Mouse (Mus musculus): Measurements from ENCODE around the gene Perp. TPM values are rescaled to one million over a fixed set of nuclear protein-coding genes. Genes with fewer than 3 reads are reported as not detected.

The Perp gene
- polyA plus RNA-seq, 1 experiment from 2014 or later, result 15.0 TPM

DNA sequence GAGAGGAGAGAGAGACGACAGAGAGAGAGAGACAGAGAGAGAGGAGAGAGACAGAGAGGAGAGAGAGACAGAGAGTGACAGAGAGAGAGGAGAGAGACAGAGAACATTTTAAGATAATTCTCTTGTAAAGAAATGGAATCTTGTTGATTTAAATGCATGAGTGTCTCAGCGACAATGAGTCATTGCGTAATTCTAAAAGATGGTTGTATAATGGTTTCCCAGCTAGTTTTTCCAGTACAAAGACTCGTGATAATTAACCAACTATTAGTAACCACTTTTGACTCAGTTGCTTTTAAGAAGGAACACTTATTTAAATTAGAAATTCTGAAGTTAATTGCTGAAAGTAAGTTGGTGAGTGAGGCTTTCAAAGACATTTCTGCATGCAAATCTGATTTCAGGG is 16.6 kb downstream of the Perp start:
- H3K4me2 ChIP-seq, result no peak overlapping the region
- H3K27ac ChIP-seq (ENCODE audit: low read depth), result no peak overlapping the region
- no peaks in the 10 kb centered on the region for H3K36me3 ChIP-seq (ENCODE audit: insufficient read depth)
- no peak for ATAC-seq (ENCODE audit: insufficient read depth)
- no peaks in the 10 kb centered on the region for H3K9me3 ChIP-seq (ENCODE audit: low read depth, low read length)
- H3K9ac ChIP-seq, result no peak overlapping the region
- no peak overlapping the region for H3K4me3 ChIP-seq (ENCODE audit: low read depth, low read length)
- 73% methylated on average over 4 of the region's 4 CpGs for WGBS
- no peak for TF ChIP-seq CTCF (IDR thresholded peaks at IDR 0.05; ENCODE audit: low read depth)
- no peaks in the 10 kb centered on the region for H3K4me1 ChIP-seq (ENCODE audit: insufficient read depth)
- DNase-seq, result no peak
- no peaks in the 10 kb centered on the region for H3K27me3 ChIP-seq (ENCODE audit: insufficient read depth, low read length)

DNA sequence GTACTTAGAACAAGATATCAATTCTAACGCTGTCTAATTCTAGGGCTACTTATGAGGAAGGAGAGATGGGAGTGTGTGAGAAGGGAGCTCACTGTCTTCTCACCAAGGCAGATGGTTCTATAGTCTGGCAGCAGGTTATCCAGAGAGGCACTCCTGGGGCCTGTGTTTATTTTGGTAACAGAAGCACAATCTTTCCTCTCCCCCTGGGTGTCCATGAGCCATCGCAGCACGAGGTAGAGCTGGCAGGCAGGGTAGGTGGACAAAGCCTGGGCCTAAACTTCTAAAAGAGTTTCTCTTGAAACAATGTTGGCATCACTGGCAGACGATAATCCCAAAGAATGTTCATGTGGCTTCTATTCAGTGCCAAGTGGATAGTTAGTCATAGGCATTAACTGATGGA is 18.5 kb downstream of the Perp start:
- TF ChIP-seq CTCF (IDR thresholded peaks at IDR 0.05; ENCODE audit: low read depth), result no peak
- no peaks in the 10 kb centered on the region for H3K36me3 ChIP-seq (ENCODE audit: insufficient read depth)
- ATAC-seq (ENCODE audit: insufficient read depth) (no peak), DNase-seq (no peak)
- no peak overlapping the region for H3K4me3 ChIP-seq (ENCODE audit: low read depth, low read length)
- no peak overlapping the region for H3K9ac ChIP-seq
- H3K4me2 ChIP-seq, result no peak overlapping the region
- 49% methylated on average over 4 of the region's 4 CpGs for WGBS
- no peak overlapping the region for H3K27ac ChIP-seq (ENCODE audit: low read depth)
- H3K27me3 ChIP-seq (ENCODE audit: insufficient read depth, low read length), result no peaks in the 10 kb centered on the region
- no peaks in the 10 kb centered on the region for H3K4me1 ChIP-seq (ENCODE audit: insufficient read depth)
- no peaks in the 10 kb centered on the region for H3K9me3 ChIP-seq (ENCODE audit: low read depth, low read length)

DNA sequence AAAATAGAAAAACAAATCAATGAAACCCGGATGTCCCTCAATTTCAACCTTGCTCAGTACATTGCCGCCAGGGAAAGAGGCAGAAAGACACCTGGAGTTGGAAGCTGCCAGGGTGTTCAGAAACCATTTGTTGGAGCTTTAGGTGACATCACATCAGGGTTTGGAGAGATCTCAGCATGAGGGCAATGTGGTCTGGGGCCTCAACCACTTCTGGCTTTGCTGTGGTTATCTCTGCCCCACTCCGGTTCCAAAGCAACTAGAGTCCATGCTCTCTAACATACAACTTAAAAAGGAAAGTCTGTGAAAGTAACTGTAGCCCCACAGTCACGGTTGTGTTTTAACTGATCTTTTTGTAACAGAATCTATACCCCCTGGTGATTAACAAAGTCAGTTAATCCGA is 19.9 kb downstream of the Perp start:
- ATAC-seq (ENCODE audit: insufficient read depth), result no peak

DNA sequence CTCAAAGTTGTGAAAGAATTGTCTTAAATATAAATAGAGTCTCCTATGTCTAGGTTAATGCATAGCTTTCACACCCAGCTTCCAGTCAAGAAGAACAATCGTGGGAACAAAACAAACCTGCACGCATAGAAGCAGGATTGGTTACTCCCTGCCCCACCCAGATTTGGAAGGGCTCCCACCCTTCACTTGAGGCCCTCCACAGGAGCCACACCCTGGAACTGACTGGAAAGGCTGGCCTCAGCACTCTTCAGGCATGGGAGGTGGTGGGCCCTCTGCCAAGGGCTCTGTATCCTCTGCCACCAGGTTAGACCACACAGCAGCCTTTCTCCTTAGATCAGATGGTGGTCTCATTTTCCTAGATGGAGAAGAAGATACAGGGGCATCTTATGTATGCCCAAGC is 26.2 kb downstream of the Perp start:
- DNase-seq (no peak), ATAC-seq (ENCODE audit: insufficient read depth) (no peak)
- TF ChIP-seq CTCF (IDR thresholded peaks at IDR 0.05; ENCODE audit: low read depth), result no peak
- 72% methylated on average over 2 of the region's 2 CpGs for WGBS
- Histone ChIP-seq H3K27ac (ENCODE audit: low read depth) (no peak overlapping the region), H3K4me3 (ENCODE audit: low read depth, low read length) (no peak overlapping the region), H3K9ac (no peak overlapping the region), H3K4me1 (ENCODE audit: insufficient read depth) (no peaks in the 10 kb centered on the region), H3K27me3 (ENCODE audit: insufficient read depth, low read length) (no peaks in the 10 kb centered on the region), H3K9me3 (ENCODE audit: low read depth, low read length) (no peaks in the 10 kb centered on the region), H3K36me3 (ENCODE audit: insufficient read depth) (no peaks in the 10 kb centered on the region), H3K4me2 (no peak overlapping the region)

More for the DNA sequence above, 19.9 kb downstream of the Perp start:
- no peaks in the 10 kb centered on the region for H3K36me3 ChIP-seq (ENCODE audit: insufficient read depth)
- DNase-seq, result no peak
- H3K4me2 ChIP-seq, result no peak overlapping the region
- H3K9me3 ChIP-seq (ENCODE audit: low read depth, low read length), result no peaks in the 10 kb centered on the region
- WGBS, result 61% methylated on average over 5 of the region's 5 CpGs
- no peak overlapping the region for H3K4me3 ChIP-seq (ENCODE audit: low read depth, low read length)
- H3K9ac ChIP-seq, result no peak overlapping the region
- no peak overlapping the region for H3K27ac ChIP-seq (ENCODE audit: low read depth)
- no peaks in the 10 kb centered on the region for H3K27me3 ChIP-seq (ENCODE audit: insufficient read depth, low read length)
- H3K4me1 ChIP-seq (ENCODE audit: insufficient read depth), result no peaks in the 10 kb centered on the region
- TF ChIP-seq CTCF (IDR thresholded peaks at IDR 0.05; ENCODE audit: low read depth), result no peak

DNA sequence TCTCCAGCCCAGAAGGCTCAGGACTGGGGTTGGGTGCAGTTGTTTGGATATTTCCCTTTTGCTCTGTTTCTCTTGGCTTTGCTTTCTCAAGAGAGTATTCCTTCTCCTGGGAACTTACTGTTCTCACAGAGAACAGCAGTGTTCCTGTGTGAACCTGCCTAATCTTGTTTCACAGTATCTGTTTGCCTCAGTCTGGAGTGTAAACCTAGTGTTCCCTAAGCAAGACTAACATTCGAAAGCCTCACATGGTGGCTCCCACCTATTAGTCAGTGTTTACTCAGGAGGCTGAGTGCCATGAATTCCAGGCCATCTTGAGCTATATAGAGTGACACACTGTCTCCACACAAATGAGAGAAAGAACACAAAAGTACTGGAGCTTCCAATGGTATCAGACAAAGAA is 31.4 kb downstream of the Perp start:
- peak; percentile 25 for DNase-seq

DNA sequence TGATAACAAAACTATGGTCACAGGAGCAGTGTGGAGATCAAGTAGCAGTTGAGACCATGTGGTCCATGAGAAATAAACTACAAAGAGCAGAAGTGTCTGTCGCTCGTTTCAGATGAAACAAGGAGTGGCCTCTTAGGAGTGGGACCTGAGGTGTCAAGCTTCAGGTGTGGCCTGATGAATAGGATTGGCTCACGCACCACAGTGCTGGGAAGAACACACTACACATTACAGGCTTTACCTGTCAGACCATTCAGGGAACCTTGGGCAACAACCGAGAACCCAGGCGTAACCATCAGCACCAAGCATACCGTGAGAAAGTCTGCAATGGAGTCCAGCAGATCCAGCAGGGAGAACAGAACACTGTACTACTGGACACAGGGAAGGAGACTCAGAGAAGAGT is 33.3 kb downstream of the Perp start:
- ATAC-seq (ENCODE audit: insufficient read depth) (no peak), DNase-seq (no peak)
- H3K9ac ChIP-seq, result no peak overlapping the region
- H3K36me3 ChIP-seq (ENCODE audit: insufficient read depth), result no peaks in the 10 kb centered on the region
- TF ChIP-seq CTCF (IDR thresholded peaks at IDR 0.05; ENCODE audit: low read depth), result no peak
- 0 out of 2 replicates have a peak, but pooled peaks cover 3% of the 10 kb centered on the region for H3K4me1 ChIP-seq (ENCODE audit: insufficient read depth)
- WGBS, result 67% methylated on average over 6 of the region's 6 CpGs
- H3K4me2 ChIP-seq, result no peak overlapping the region
- H3K27ac ChIP-seq (ENCODE audit: low read depth), result no peak overlapping the region
- no peaks in the 10 kb centered on the region for H3K9me3 ChIP-seq (ENCODE audit: low read depth, low read length)
- no peaks in the 10 kb centered on the region for H3K27me3 ChIP-seq (ENCODE audit: insufficient read depth, low read length)
- no peak overlapping the region for H3K4me3 ChIP-seq (ENCODE audit: low read depth, low read length)

More for the DNA sequence above, 31.4 kb downstream of the Perp start:
- H3K9ac ChIP-seq, result no peak overlapping the region
- H3K4me2 ChIP-seq, result no peak overlapping the region
- H3K9me3 ChIP-seq (ENCODE audit: low read depth, low read length), result no peaks in the 10 kb centered on the region
- H3K4me3 ChIP-seq (ENCODE audit: low read depth, low read length), result no peak overlapping the region
- no peak for TF ChIP-seq CTCF (IDR thresholded peaks at IDR 0.05; ENCODE audit: low read depth)
- 23% methylated on average over 1 of the region's 1 CpGs for WGBS
- no peaks in the 10 kb centered on the region for H3K27me3 ChIP-seq (ENCODE audit: insufficient read depth, low read length)
- H3K36me3 ChIP-seq (ENCODE audit: insufficient read depth), result no peaks in the 10 kb centered on the region
- peak; percentile 71 for ATAC-seq (ENCODE audit: insufficient read depth)
- H3K4me1 ChIP-seq (ENCODE audit: insufficient read depth), result 0 out of 2 replicates have a peak, but pooled peaks cover 3% of the 10 kb centered on the region
- peak overlapping the region; percentile 37 for H3K27ac ChIP-seq (ENCODE audit: low read depth)

DNA sequence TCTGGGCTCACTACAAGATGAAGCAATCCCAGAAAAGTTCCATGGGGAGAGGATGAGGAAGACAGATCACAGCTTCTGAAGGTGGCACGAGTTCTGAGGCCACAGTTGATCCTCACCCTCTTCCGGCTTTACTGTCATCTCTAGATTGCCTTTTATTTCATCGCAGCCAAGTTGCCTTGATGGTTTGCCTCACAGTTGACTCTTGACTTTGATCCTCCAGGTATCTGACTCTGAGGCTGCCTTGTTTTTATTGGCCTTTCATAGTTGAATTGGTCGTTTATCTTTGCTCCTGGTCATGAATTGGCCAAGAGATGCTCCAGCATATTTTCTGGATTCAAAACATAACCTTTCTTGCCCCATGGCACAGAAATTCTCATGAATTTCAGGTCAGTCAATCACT is 34.3 kb downstream of the Perp start:
- no peak for TF ChIP-seq CTCF (IDR thresholded peaks at IDR 0.05; ENCODE audit: low read depth)
- no peak overlapping the region for H3K27ac ChIP-seq (ENCODE audit: low read depth)
- ATAC-seq (ENCODE audit: insufficient read depth), result no peak
- WGBS, result 71% methylated on average over 4 of the region's 4 CpGs
- H3K27me3 ChIP-seq (ENCODE audit: insufficient read depth, low read length), result no peaks in the 10 kb centered on the region
- no peak overlapping the region for H3K4me2 ChIP-seq
- H3K4me1 ChIP-seq (ENCODE audit: insufficient read depth), result 0 out of 2 replicates have a peak, but pooled peaks cover 3% of the 10 kb centered on the region
- DNase-seq, result no peak
- no peaks in the 10 kb centered on the region for H3K36me3 ChIP-seq (ENCODE audit: insufficient read depth)
- no peaks in the 10 kb centered on the region for H3K9me3 ChIP-seq (ENCODE audit: low read depth, low read length)
- H3K4me3 ChIP-seq (ENCODE audit: low read depth, low read length), result no peak overlapping the region
- no peak overlapping the region for H3K9ac ChIP-seq

DNA sequence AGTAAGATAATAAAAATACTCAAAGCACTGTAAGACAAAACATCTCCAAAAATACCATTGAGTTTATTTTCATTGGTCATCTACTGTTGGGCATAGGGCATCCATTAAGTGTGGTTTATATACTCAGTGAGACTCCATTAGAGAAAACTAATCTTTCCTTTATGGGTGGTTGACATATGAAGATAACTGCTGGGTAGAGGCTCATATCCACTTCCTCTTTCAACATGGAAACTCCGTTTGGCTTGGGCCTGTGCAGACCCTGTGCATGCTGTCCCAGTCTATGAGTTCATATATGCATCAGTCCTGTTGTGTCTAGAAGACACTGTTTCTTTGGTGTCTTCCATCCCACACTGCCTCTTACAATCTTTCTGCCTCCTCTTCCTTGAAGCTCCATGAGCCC is 34.9 kb downstream of the Perp start:
- H3K4me2 ChIP-seq, result no peak overlapping the region
- ATAC-seq (ENCODE audit: insufficient read depth), result no peak
- 62% methylated on average over 1 of the region's 1 CpGs for WGBS

More for the DNA sequence above, 34.9 kb downstream of the Perp start:
- Histone ChIP-seq H3K36me3 (ENCODE audit: insufficient read depth) (no peaks in the 10 kb centered on the region), H3K27ac (ENCODE audit: low read depth) (no peak overlapping the region), H3K4me3 (ENCODE audit: low read depth, low read length) (no peak overlapping the region), H3K4me1 (ENCODE audit: insufficient read depth) (0 out of 2 replicates have a peak, but pooled peaks cover 3% of the 10 kb centered on the region), H3K9ac (no peak overlapping the region), H3K27me3 (ENCODE audit: insufficient read depth, low read length) (no peaks in the 10 kb centered on the region), H3K9me3 (ENCODE audit: low read depth, low read length) (no peaks in the 10 kb centered on the region)
- no peak for DNase-seq
- TF ChIP-seq CTCF (IDR thresholded peaks at IDR 0.05; ENCODE audit: low read depth), result no peak
